Mouse (Mus musculus): ENCODE results near the gene Fgf9. TPM values are rescaled to one million over a fixed set of nuclear protein-coding genes. Genes with fewer than 3 reads are reported as not detected.

Fgf9 gene
- polyA plus RNA-seq (2014; fragmentation: Nextera tagmentation; extraction: Ambion mirVana) = 2.3 and 2.9 TPM in 2 replicates

- Histone ChIP-seq H3K27me3 (replicated peaks; ENCODE audit: control insufficient read depth, insufficient read depth, low read length) (peaks cover 71% of the 10 kb centered on the region), H3K27ac (ENCODE audit: low read depth, low read length) (no peak within 1 kb of the TSS), H3K36me3 (ENCODE audit: control insufficient read depth, insufficient read depth, low read length) (no peaks in the 10 kb centered on the region), H3K9ac (ENCODE audit: low read depth, low read length) (peak within 1 kb of the TSS; percentile 12; the same call in 1 of the 2 replicates), H3K4me1 (replicated peaks; ENCODE audit: control insufficient read depth, insufficient read depth, low read length) (peaks cover 12% of the 10 kb centered on the region), H3K4me3 (ENCODE audit: low read depth, low read length) (peak within 1 kb of the TSS; percentile 50), H3K9me3 (ENCODE audit: control insufficient read depth, low read length) (no peaks in the 10 kb centered on the region), H3K4me2 (peak within 1 kb of the TSS; percentile 82)
- DNase-seq (ENCODE audit: low spot score) = peak; percentile 42
- under 1% methylated on average over 32 of the region's 33 CpGs for WGBS
- no peak for ATAC-seq (replicated peaks; ENCODE audit: low FRiP score)
These were observed at the start of gene Fgf9 for GRCm38 (mm10) chr14:58070481-58071119. Gene Fgf9 (plus strand): TSS chr14:58070547.

DNA sequence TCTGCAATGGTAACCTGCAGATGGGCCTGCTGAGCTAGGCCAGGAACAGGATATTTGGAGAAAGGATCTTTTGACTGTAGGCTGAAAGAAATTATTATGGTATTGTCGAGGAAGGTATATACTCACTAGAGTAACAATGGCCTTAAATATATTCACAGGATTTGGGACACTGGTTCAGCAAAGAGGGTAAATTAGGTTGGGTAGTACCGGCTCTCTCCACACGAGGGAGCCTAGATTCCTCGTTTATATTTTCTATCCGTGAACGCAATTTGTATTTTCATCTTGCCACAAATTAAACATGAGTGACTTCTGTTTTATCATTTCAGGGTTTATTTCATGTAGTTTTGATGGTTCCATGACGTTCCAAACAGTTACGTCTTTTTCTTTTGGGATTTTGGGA lies 35.8 kb upstream of the Fgf9 start:
- 16% methylated on average over 8 of the region's 8 CpGs for WGBS
- Histone ChIP-seq H3K36me3 (ENCODE audit: control insufficient read depth, insufficient read depth, low read length) (no peaks in the 10 kb centered on the region), H3K4me1 (replicated peaks; ENCODE audit: control insufficient read depth, insufficient read depth, low read length) (no peaks in the 10 kb centered on the region), H3K27me3 (replicated peaks; ENCODE audit: control insufficient read depth, insufficient read depth, low read length) (no peaks in the 10 kb centered on the region), H3K9me3 (ENCODE audit: control insufficient read depth, low read length) (no peaks in the 10 kb centered on the region), H3K4me2 (no peak overlapping the region), H3K4me3 (ENCODE audit: low read depth, low read length) (no peak overlapping the region), H3K27ac (ENCODE audit: low read depth, low read length) (no peak overlapping the region), H3K9ac (ENCODE audit: low read depth, low read length) (no peak overlapping the region)
- DNase-seq (ENCODE audit: low spot score) (no peak), ATAC-seq (replicated peaks; ENCODE audit: low FRiP score) (no peak)

DNA sequence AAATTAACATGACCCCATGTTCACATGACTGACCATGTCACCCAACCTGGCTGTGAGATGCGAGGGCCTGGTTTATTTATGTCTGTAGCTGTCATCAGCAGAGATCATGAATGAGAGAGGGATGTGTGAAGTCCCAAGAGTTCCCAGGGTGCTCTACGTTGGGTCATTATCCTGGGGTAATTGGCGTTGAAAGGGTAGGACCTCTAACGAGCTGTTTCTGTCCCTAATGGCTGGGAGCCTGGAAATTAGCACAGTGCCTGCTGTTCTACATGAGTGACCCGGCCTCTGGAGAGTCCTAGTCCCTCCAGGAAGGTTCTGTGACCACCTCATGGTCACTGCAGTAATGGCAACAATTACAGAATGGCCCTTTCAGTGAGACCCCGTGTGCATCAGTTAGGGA lies 34.2 kb upstream of the Fgf9 start:
- Histone ChIP-seq H3K9ac (ENCODE audit: low read depth, low read length) (no peak overlapping the region), H3K4me2 (no peak overlapping the region), H3K9me3 (ENCODE audit: control insufficient read depth, low read length) (no peaks in the 10 kb centered on the region), H3K36me3 (ENCODE audit: control insufficient read depth, insufficient read depth, low read length) (no peaks in the 10 kb centered on the region), H3K4me1 (replicated peaks; ENCODE audit: control insufficient read depth, insufficient read depth, low read length) (no peaks in the 10 kb centered on the region), H3K4me3 (ENCODE audit: low read depth, low read length) (no peak overlapping the region), H3K27me3 (replicated peaks; ENCODE audit: control insufficient read depth, insufficient read depth, low read length) (no peaks in the 10 kb centered on the region), H3K27ac (ENCODE audit: low read depth, low read length) (no peak overlapping the region)
- ATAC-seq (replicated peaks; ENCODE audit: low FRiP score) (no peak), DNase-seq (ENCODE audit: low spot score) (no peak)
- 45% methylated on average over 6 of the region's 6 CpGs for WGBS

- WGBS = 66% methylated on average over 4 of the region's 4 CpGs
- no peaks in the 10 kb centered on the region for H3K4me1 ChIP-seq (replicated peaks; ENCODE audit: control insufficient read depth, insufficient read depth, low read length)
- H3K4me3 ChIP-seq (ENCODE audit: low read depth, low read length) = no peak overlapping the region
- no peak for DNase-seq (ENCODE audit: low spot score)
- no peak overlapping the region for H3K9ac ChIP-seq (ENCODE audit: low read depth, low read length)
- H3K27ac ChIP-seq (ENCODE audit: low read depth, low read length) = no peak overlapping the region
- H3K36me3 ChIP-seq (ENCODE audit: control insufficient read depth, insufficient read depth, low read length) = no peaks in the 10 kb centered on the region
- no peak for ATAC-seq (replicated peaks; ENCODE audit: low FRiP score)
- no peaks in the 10 kb centered on the region for H3K9me3 ChIP-seq (ENCODE audit: control insufficient read depth, low read length)
- no peaks in the 10 kb centered on the region for H3K27me3 ChIP-seq (replicated peaks; ENCODE audit: control insufficient read depth, insufficient read depth, low read length)
- H3K4me2 ChIP-seq = no peak overlapping the region
These were observed 23.6 kb upstream of the Fgf9 start for GRCm38 (mm10) chr14:58046639-58047284.

DNA sequence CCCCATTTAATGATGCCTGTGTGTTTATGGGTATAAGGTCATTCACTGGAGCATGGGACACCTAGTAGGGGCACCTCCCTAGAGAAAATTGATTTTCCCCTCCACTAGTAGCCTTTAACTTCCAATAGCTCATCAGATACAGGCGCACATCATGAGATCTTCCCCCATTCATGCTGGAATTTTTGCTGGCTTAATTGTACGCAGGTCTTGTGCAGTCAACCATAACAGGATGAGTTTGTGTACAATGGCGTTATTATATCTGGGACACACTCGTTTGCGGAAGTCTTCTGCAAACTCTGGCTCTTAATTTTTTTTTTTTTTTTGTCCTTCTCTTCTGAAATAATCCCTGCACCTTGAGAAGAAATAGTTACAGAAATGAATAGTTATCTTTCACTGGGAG lies 19.7 kb upstream of the Fgf9 start:
- no peak for DNase-seq (ENCODE audit: low spot score)
- no peak overlapping the region for H3K4me3 ChIP-seq (ENCODE audit: low read depth, low read length)
- no peak overlapping the region for H3K9ac ChIP-seq (ENCODE audit: low read depth, low read length)
- no peak for ATAC-seq (replicated peaks; ENCODE audit: low FRiP score)
- H3K9me3 ChIP-seq (ENCODE audit: control insufficient read depth, low read length) = no peaks in the 10 kb centered on the region
- H3K27me3 ChIP-seq (replicated peaks; ENCODE audit: control insufficient read depth, insufficient read depth, low read length) = no peaks in the 10 kb centered on the region
- H3K36me3 ChIP-seq (ENCODE audit: control insufficient read depth, insufficient read depth, low read length) = no peaks in the 10 kb centered on the region
- H3K4me1 ChIP-seq (replicated peaks; ENCODE audit: control insufficient read depth, insufficient read depth, low read length) = no peaks in the 10 kb centered on the region
- 84% methylated on average over 5 of the region's 5 CpGs for WGBS
- no peak overlapping the region for H3K4me2 ChIP-seq
- H3K27ac ChIP-seq (ENCODE audit: low read depth, low read length) = no peak overlapping the region

DNA sequence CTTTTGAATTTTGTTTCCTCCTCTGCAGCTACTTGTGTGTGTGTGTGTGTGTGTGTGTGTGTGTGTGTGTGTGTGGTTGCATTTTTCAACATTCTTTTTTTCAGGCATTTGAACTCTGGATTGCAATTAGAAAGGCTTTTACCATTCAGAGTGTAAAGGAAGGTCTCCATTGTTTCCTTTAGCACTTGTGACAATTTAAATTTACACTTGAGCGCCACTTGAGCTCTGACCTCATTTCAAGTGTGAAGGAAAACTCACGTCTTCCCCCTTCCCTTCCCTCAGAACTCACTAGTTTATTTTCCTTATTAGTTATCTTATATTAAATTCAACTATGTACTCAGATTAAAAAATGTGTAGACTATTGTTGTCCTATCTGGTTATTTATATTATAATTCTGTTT lies 2.8 kb upstream of the Fgf9 start:
- Histone ChIP-seq H3K9ac (ENCODE audit: low read depth, low read length) (no peak overlapping the region), H3K4me3 (ENCODE audit: low read depth, low read length) (no peak overlapping the region), H3K9me3 (ENCODE audit: control insufficient read depth, low read length) (no peaks in the 10 kb centered on the region), H3K27ac (ENCODE audit: low read depth, low read length) (no peak overlapping the region), H3K36me3 (ENCODE audit: control insufficient read depth, insufficient read depth, low read length) (no peaks in the 10 kb centered on the region), H3K4me1 (replicated peaks; ENCODE audit: control insufficient read depth, insufficient read depth, low read length) (no peaks in the 10 kb centered on the region; the same call in 1 of the 2 replicates), H3K4me2 (no peak overlapping the region), H3K27me3 (replicated peaks; ENCODE audit: control insufficient read depth, insufficient read depth, low read length) (peaks cover 41% of the 10 kb centered on the region)
- no peak for DNase-seq (ENCODE audit: low spot score)
- 62% methylated on average over 2 of the region's 2 CpGs for WGBS
- ATAC-seq (replicated peaks; ENCODE audit: low FRiP score) = no peak

GRCm38 (mm10) chr14:58068641-58069040 lies 1.7 kb upstream of the Fgf9 start:
- Histone ChIP-seq H3K27ac (ENCODE audit: low read depth, low read length) (no peak overlapping the region), H3K36me3 (ENCODE audit: control insufficient read depth, insufficient read depth, low read length) (no peaks in the 10 kb centered on the region), H3K4me2 (no peak overlapping the region), H3K9me3 (ENCODE audit: control insufficient read depth, low read length) (no peaks in the 10 kb centered on the region), H3K27me3 (replicated peaks; ENCODE audit: control insufficient read depth, insufficient read depth, low read length) (peaks cover 51% of the 10 kb centered on the region), H3K4me3 (ENCODE audit: low read depth, low read length) (no peak overlapping the region), H3K9ac (ENCODE audit: low read depth, low read length) (no peak overlapping the region), H3K4me1 (replicated peaks; ENCODE audit: control insufficient read depth, insufficient read depth, low read length) (peaks cover 2% of the 10 kb centered on the region)
- DNase-seq (ENCODE audit: low spot score) = no peak
- 65% methylated on average over 1 of the region's 1 CpGs for WGBS
- no peak for ATAC-seq (replicated peaks; ENCODE audit: low FRiP score)

DNA sequence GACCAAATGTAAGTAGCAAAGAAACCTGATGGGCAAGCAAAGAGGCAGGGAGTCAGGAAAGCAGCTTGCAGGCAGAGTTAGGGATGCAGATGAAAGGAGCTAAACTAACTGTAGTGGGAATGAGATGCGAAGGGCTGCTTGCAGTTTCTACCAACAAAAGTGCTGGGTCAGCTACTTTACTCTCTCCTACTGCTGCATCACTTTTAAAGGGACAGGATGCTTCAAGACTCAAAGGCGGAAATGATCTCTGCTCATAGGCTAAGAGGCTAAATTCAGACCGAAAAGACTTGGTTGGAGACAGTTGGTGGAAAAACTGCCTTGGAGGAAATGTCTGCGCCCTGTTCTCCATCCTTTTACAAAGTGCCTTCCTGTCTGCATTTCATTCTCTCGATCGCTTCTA lies 420 bp upstream of the Fgf9 start:
- Histone ChIP-seq H3K36me3 (ENCODE audit: control insufficient read depth, insufficient read depth, low read length) (no peaks in the 10 kb centered on the region), H3K9ac (ENCODE audit: low read depth, low read length) (no peak overlapping the region), H3K27me3 (replicated peaks; ENCODE audit: control insufficient read depth, insufficient read depth, low read length) (peaks cover 64% of the 10 kb centered on the region), H3K4me2 (peak overlapping the region; percentile 82), H3K4me1 (replicated peaks; ENCODE audit: control insufficient read depth, insufficient read depth, low read length) (peaks cover 8% of the 10 kb centered on the region), H3K9me3 (ENCODE audit: control insufficient read depth, low read length) (no peaks in the 10 kb centered on the region), H3K27ac (ENCODE audit: low read depth, low read length) (no peak overlapping the region), H3K4me3 (ENCODE audit: low read depth, low read length) (peak overlapping the region; percentile 50)
- WGBS = 5% methylated on average over 6 of the region's 6 CpGs
- ATAC-seq (replicated peaks; ENCODE audit: low FRiP score) (no peak), DNase-seq (ENCODE audit: low spot score) (no peak)

GRCm38 (mm10) chr14:58071120-58071641 lies 834 bp downstream of the Fgf9 start:
- Histone ChIP-seq H3K36me3 (ENCODE audit: control insufficient read depth, insufficient read depth, low read length) (no peaks in the 10 kb centered on the region), H3K27ac (ENCODE audit: low read depth, low read length) (no peak overlapping the region), H3K9ac (ENCODE audit: low read depth, low read length) (peak overlapping the region; percentile 12; the same call in 1 of the 2 replicates), H3K4me3 (ENCODE audit: low read depth, low read length) (peak overlapping the region; percentile 50), H3K4me1 (replicated peaks; ENCODE audit: control insufficient read depth, insufficient read depth, low read length) (peaks cover 12% of the 10 kb centered on the region), H3K9me3 (ENCODE audit: control insufficient read depth, low read length) (no peaks in the 10 kb centered on the region), H3K27me3 (replicated peaks; ENCODE audit: control insufficient read depth, insufficient read depth, low read length) (peaks cover 77% of the 10 kb centered on the region), H3K4me2 (peak overlapping the region; percentile 82)
- ATAC-seq (replicated peaks; ENCODE audit: low FRiP score) (0 out of 2 replicates have a peak, but pooled peaks have one; percentile 16), DNase-seq (ENCODE audit: low spot score) (peak; percentile 43)
- WGBS = 1% methylated on average over 31 of the region's 31 CpGs
